Mouse (Mus musculus) bone marrow macrophage, adult 2 months (primary cell): ENCODE data around the gene Ppp6r2.

ENCODE experiments used
- CTCF ChIP-seq: IDR thresholded peaks from 2 replicates; pipeline ENCODE4 v1.5.1; 2012; ENCODE audit warnings: low read depth, mild to moderate bottlenecking, low read length, moderate library complexity
- POLR2A ChIP-seq: IDR thresholded peaks from 2 replicates; pipeline ENCODE4 v1.6.1; 2012; ENCODE audit warnings: mild to moderate bottlenecking, low read depth, low read length, borderline replicate concordance

DNA sequence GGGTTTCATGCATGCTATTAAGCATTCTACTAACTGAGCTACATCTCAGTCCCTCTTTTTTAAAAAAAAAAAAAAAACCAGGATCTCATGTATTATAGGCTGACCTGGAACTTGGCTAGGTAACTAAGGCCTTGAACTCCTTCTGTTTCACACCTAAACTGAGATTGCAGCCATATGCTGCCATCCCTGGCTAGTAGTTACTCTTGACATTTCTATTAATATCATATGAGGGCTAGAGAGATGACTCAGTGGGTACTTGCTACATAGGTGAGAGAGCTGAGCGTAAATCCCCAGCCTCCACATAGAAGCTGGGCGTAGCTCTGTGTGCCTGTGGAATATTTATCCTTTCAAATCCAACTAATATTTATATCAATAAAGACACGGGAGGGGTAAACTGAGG is 3.6 kb downstream of the Ppp6r2 start:
- TF ChIP-seq CTCF (no peak), POLR2A (no peak)
